Mouse (Mus musculus): ENCODE results near the gene Gm49395. TPM values are rescaled to one million over a fixed set of nuclear protein-coding genes. Genes with fewer than 3 reads are reported as not detected.

Gene Gm49395
- polyA plus RNA-seq, 1 experiment from 2014 or later = 2.7 TPM

DNA sequence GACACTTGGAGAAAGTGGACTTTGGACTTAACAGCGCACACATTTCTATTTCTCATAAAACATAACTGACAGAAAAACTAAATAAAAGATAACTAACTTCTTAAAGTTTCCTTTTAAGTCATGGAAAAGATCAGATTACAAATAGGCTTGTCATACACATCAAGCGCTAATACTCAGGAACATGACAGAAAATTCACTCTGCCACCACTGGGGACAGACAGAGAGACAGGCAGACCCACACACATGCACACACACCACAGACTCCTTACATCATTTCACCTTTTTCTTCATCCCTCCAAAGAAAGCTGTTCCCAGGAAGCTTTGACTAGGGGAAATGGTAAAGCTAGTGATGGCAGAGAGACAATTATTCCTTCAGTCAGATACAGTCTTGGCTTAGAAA lies 6.3 kb downstream of the Gm49395 start:
- H3K4me1 ChIP-seq = peaks cover 4% of the 10 kb centered on the region
- H3K36me3 ChIP-seq (replicated peaks) = no peaks in the 10 kb centered on the region
- no peak overlapping the region for H3K27ac ChIP-seq
- H3K9me3 ChIP-seq = no peaks in the 10 kb centered on the region
- H3K4me3 ChIP-seq = no peak overlapping the region
- WGBS = 90% methylated on average over 2 of the region's 2 CpGs
- peaks cover 12% of the 10 kb centered on the region; the same call in 1 of the 2 replicates for H3K27me3 ChIP-seq (replicated peaks)
- no peak for ATAC-seq (replicated peaks)
- H3K9ac ChIP-seq = no peak overlapping the region
- no peak overlapping the region for H3K4me2 ChIP-seq

DNA sequence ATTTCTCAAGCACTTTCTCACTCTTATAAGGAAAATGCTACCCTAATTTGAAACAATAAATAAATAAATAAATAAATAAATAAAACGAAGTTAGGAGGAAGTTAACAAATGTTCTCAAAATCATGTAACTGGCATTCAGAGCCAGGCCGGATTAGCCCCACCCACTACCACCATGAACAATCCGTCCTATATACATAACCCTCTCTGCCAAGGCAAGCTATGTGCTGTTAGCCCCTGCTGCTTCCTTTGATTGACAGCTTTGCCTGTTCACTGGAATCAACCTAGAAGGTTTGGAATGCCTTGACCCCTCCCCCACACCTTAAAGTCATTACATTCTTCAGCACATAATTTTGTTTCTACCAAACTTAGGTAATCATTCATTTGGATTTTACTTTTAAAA lies 10.2 kb downstream of the Gm49395 start:
- no peak overlapping the region for H3K27ac ChIP-seq
- H3K4me3 ChIP-seq = no peak overlapping the region
- WGBS = 69% methylated on average over 3 of the region's 3 CpGs
- no peak overlapping the region for H3K4me2 ChIP-seq
- H3K9ac ChIP-seq = no peak overlapping the region
- peaks cover 9% of the 10 kb centered on the region for H3K36me3 ChIP-seq (replicated peaks)
- no peak for ATAC-seq (replicated peaks)
- no peaks in the 10 kb centered on the region for H3K9me3 ChIP-seq
- peaks cover 18% of the 10 kb centered on the region for H3K4me1 ChIP-seq
- H3K27me3 ChIP-seq (replicated peaks) = 0 out of 2 replicates have a peak, but pooled peaks cover 2% of the 10 kb centered on the region

DNA sequence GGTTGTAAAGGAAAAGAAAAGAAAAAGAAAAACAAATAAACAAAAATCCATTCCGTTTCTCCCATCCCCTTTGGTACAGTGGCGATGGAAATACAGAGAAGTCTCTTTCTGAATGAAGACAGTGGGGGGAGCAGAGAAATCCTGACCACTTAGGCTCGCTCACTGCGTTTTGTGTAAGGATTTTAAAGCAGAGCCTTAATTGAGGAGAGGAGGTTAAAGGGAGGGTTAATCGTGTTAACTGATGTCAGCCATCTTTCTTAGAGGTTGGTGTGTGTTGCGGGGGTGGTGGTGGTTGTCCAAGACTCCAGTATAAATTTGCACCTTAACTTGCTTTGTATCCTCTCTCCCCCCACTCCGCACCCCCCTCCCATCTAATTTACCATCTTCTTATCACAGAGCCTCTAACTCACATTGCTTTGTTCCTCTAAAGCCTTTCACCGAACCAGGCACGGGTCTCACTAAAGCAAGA lies 10.7 kb downstream of the Gm49395 start:
- Histone ChIP-seq H3K36me3 (replicated peaks) (peaks cover 9% of the 10 kb centered on the region), H3K4me3 (peak overlapping the region; percentile 63), H3K9me3 (no peaks in the 10 kb centered on the region), H3K27ac (no peak overlapping the region), H3K4me2 (peak overlapping the region; percentile 91), H3K9ac (peak overlapping the region; percentile 29; the same call in 1 of the 2 replicates), H3K27me3 (replicated peaks) (0 out of 2 replicates have a peak, but pooled peaks cover 2% of the 10 kb centered on the region), H3K4me1 (peaks cover 18% of the 10 kb centered on the region)
- ATAC-seq (replicated peaks) = no peak
- WGBS = 52% methylated on average over 9 of the region's 9 CpGs

DNA sequence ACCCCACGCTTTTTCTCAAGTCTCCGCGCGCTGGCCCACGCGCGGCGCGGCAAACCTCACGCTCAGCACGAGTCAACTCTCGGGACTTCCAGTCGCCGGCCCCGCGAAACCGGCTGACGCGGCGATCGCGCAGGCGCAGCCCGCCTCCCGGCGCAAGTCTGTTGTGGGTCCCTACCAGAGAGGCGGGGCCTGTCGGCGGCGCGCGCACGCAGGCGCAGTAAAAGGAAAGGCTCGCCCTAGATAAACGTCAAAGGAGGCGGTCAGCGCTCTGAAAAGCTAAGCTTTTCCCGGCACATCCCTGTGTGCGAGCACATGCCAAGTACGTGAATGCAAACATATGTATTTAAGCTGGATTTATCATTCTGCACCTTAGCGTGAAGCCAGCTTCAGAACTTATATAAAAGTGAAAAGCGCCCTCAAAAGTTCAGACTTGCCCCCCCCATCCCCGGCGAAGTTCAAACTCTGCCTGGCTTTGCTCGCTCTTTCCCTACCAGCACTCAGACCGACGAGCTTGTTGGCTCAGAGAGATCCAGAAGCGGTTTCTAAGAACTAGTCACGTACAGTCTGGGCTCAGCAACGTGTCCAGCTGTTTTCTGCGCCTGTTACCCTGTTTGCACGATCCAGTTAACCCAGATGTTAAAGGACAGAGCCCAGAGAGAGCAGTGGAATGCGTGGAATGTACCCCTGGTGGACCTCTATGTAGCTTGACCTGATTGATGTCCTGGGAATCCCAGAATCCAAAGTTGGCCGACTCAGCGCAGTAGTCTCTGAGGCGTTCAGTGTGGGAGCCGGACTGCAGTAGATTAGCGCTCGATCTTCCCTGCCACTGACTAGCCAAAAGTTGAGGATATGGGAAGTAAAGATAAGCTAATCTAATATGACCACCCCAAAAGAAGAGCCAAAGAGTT lies 11.4 kb downstream of the Gm49395 start, which contains the start of gene Pelo:
TSS of gene Pelo (minus strand) at position 118 of the 908 bp plus-strand sequence.
- 0 out of 2 replicates have a peak, but pooled peaks cover 2% of the 10 kb centered on the region for H3K27me3 ChIP-seq (replicated peaks)
- peak within 1 kb of the TSS; percentile 91 for H3K4me2 ChIP-seq
- peaks cover 9% of the 10 kb centered on the region for H3K36me3 ChIP-seq (replicated peaks)
- peak within 1 kb of the TSS; percentile 59; the same call in 1 of the 2 replicates for H3K27ac ChIP-seq
- peaks cover 18% of the 10 kb centered on the region for H3K4me1 ChIP-seq
- peak within 1 kb of the TSS; percentile 78 for H3K9ac ChIP-seq
- ATAC-seq (replicated peaks) = peak; percentile 98
- no peaks in the 10 kb centered on the region for H3K9me3 ChIP-seq
- peak within 1 kb of the TSS; percentile 63 for H3K4me3 ChIP-seq
- WGBS = under 1% methylated on average over 60 of the region's 60 CpGs

DNA sequence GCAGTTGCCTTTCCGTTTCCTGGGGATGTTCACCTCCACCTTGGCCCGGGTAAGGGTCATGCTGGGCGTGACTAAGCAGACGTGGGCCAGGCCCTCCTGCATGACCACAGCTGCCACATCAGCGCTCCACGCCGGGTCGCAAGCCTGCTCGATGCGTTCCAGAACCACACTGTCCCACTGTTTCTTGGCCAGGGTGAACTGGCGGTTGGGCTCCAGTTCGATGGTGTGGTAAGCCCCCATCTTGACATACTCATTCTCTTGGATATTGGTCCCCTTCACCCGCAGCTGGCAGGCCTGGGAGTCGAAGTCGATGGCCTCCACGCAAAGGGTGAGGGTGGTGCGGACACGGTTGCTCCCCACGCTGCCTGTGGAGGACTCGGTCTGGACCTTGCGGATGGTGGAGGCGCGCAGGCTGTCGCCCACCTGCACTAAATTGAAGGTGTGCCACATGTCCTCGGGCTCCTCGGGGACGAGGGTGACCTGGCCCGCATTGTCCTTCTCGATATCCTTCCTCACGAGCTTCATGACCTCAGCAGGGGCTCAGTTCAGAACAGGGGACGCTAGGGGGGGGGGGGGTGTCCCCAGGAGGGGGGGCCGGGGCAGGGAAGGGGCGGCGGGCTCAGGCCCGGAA lies 12.2 kb downstream of the Gm49395 start:
- Histone ChIP-seq H3K27me3 (replicated peaks) (0 out of 2 replicates have a peak, but pooled peaks cover 2% of the 10 kb centered on the region), H3K36me3 (replicated peaks) (peaks cover 9% of the 10 kb centered on the region), H3K9ac (peak overlapping the region; percentile 78), H3K9me3 (no peaks in the 10 kb centered on the region), H3K27ac (peak overlapping the region; percentile 59; the same call in 1 of the 2 replicates), H3K4me1 (peaks cover 18% of the 10 kb centered on the region), H3K4me3 (peak overlapping the region; percentile 63), H3K4me2 (peak overlapping the region; percentile 91)
- ATAC-seq (replicated peaks) = peak; percentile 86
- 10% methylated on average over 30 of the region's 35 CpGs for WGBS

DNA sequence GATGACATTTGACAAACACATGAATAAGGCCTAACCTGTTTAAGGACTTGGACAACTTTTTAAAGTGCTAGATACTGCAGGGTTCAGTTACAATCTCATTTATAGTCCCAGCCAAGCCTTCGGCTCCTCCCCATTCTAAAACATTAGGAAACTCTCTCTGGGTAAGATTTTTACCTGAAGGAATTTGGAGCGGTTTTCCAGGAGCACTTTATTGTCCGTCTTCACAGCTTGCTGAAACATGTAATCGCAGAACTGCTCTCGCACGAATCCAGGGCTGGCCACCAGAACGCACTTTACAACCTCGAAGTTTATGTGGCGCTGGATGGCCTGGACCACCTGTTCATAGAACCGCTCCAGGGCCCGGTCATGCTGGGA lies 12.7 kb downstream of the Gm49395 start:
- no peak for ATAC-seq (replicated peaks)
- Histone ChIP-seq H3K27me3 (replicated peaks) (0 out of 2 replicates have a peak, but pooled peaks cover 2% of the 10 kb centered on the region), H3K4me1 (peaks cover 18% of the 10 kb centered on the region), H3K9me3 (no peaks in the 10 kb centered on the region), H3K4me3 (peak overlapping the region; percentile 63), H3K4me2 (peak overlapping the region; percentile 91), H3K9ac (peak overlapping the region; percentile 78), H3K27ac (no peak overlapping the region), H3K36me3 (replicated peaks) (peaks cover 9% of the 10 kb centered on the region)
- WGBS = 74% methylated on average over 11 of the region's 11 CpGs

DNA sequence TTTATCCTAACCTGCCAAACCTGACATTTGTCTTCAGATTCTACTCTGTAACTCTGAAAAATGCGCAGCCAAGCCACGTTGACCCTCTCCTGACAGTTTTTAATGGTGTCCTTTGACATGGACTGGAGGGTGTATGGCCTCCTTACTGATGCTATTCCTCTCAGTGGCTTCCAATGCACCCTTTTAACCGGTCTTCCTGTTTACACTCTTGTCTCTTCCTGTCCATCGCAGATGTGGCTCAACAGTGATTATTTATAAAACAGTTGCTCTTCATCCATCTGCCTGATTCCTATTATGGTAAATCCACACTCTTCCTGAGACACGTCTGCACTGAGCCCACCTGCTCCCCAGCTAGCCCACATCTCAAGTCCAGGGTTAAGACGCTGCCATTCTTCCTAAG lies 15.7 kb downstream of the Gm49395 start:
- no peaks in the 10 kb centered on the region for H3K27me3 ChIP-seq (replicated peaks)
- no peak overlapping the region for H3K4me2 ChIP-seq
- H3K36me3 ChIP-seq (replicated peaks) = peaks cover 9% of the 10 kb centered on the region
- H3K4me3 ChIP-seq = no peak overlapping the region
- 92% methylated on average over 6 of the region's 6 CpGs for WGBS
- ATAC-seq (replicated peaks) = no peak
- peaks cover 18% of the 10 kb centered on the region for H3K4me1 ChIP-seq
- no peak overlapping the region for H3K27ac ChIP-seq
- no peak overlapping the region for H3K9ac ChIP-seq
- no peaks in the 10 kb centered on the region for H3K9me3 ChIP-seq

DNA sequence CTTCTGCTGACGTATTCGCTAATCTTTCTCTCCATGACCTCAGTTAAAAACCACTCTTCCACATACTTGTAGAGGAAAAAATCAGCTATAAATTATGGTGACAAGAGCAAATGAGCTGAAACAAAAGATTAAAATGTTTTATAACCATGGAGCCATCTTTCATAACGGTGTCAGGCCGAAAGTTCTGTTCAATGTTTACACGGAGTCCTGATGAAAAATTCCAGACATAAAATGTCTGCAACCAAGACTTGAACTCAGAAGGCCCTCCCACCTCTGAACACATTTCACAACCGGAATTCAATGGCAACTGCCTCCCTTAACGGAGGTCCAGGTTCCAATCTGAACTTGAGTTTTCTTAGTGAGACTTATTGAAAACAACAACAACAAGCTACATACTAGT lies 19.4 kb downstream of the Gm49395 start:
- Histone ChIP-seq H3K27ac (no peak overlapping the region), H3K36me3 (replicated peaks) (0 out of 2 replicates have a peak, but pooled peaks cover 3% of the 10 kb centered on the region), H3K9ac (no peak overlapping the region), H3K27me3 (replicated peaks) (no peaks in the 10 kb centered on the region), H3K4me3 (no peak overlapping the region), H3K4me1 (no peaks in the 10 kb centered on the region), H3K4me2 (no peak overlapping the region), H3K9me3 (no peaks in the 10 kb centered on the region)
- 94% methylated on average over 7 of the region's 7 CpGs for WGBS
- ATAC-seq (replicated peaks) = no peak

DNA sequence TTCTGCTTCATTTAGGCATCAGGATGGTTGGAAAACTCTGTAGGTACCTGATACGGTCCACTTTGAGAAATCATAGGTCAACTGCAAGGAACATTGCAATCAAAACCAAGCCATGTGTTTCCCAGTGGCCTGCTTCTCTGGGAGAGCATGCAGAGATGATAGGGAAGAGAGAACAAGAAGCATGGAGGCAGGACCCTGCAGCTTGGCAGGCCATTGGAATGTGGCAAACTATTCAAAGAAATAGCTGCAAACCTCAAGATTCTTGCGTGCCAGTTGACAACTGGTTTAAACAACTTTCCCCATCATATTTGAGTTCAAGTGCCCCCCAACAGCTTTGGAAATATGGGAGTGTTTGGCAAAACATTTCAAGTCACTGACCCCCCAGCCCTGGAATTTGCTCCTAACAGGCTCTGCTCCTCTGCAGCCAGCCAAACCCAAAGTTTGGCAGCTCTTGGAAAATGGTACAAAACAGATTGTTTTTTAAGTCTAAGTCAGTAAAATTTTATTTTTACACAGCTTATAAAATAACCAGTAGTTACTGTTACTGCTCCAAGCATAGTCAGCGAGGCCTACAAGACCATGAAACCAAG lies 21.6 kb downstream of the Gm49395 start:
- 91% methylated on average over 3 of the region's 3 CpGs for WGBS
- Histone ChIP-seq H3K4me1 (no peaks in the 10 kb centered on the region), H3K27ac (no peak overlapping the region), H3K36me3 (replicated peaks) (no peaks in the 10 kb centered on the region), H3K9me3 (no peaks in the 10 kb centered on the region), H3K9ac (no peak overlapping the region), H3K4me2 (no peak overlapping the region), H3K4me3 (no peak overlapping the region), H3K27me3 (replicated peaks) (no peaks in the 10 kb centered on the region)
- ATAC-seq (replicated peaks) = no peak

DNA sequence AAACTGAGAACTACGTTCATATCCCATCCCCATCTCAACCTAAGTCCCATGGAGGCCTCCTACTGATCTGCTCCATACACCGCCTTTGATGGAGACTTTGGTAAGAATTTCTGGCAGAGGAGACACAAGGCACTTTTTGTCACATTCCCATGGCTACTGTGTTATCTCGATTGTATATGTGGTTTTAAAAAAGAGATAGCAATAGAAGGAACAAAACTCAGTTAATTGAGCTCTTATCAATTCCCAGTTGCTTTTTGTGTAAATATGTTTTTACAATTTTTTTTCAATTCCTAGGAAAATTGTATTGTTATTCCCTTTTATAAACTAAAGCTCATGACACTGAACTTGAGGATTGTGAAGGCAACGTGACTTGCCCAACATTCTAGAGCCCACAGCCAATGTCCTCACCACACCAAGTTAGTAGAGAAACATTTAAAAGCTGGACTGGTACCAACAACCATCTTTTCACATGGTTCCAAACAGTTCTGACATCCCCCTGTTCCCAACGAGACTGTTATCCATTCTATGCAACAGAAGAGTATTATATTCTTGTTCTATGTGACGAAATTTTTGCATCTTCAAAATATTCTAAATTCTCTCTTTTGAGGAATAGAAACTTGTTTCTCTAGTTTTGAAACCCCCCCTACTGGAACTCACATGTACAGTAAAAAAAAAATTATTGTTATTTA lies 22.6 kb downstream of the Gm49395 start:
- Histone ChIP-seq H3K27ac (no peak overlapping the region), H3K27me3 (replicated peaks) (no peaks in the 10 kb centered on the region), H3K36me3 (replicated peaks) (no peaks in the 10 kb centered on the region), H3K9ac (no peak overlapping the region), H3K9me3 (no peaks in the 10 kb centered on the region), H3K4me1 (no peaks in the 10 kb centered on the region), H3K4me3 (no peak overlapping the region), H3K4me2 (no peak overlapping the region)
- ATAC-seq (replicated peaks) = no peak
- WGBS = 86% methylated on average over 6 of the region's 6 CpGs

DNA sequence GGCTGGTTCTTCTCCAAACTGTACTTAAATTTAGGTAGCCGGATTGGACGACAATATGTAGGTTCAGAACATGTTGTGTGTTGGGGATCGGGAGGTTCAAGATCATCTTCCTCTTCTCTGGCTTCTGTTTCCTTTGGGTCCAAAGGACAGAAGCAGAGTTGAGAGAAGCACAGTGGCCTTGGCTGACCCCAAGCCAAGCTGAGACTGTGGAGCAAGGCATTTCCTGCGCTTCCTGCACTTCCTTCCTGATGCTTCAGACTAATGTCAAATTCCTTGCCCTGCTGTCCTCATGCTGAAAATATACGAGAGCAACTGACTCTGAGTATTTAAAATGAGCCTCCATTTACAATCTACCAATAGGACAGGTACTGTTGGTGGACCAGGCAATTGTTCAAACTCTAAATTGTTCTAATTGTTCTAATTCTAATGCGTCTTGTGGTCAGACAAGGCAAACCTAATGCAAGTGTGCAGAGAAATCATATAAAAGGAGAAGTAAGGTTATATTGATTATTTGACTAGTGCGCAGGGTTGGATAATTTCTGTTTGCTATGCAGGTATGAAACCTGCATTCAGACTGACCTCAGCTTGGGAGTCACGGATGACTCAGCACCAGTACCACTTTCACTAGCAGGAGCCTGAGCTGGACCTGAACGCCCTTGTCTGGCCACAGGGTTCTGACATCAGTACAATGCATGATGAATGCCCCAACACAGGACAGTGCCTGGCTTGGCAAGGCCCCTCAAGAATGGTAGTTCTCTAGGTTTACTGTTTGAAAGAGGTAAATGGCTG lies 24.2 kb downstream of the Gm49395 start:
- H3K4me3 ChIP-seq = no peak overlapping the region
- H3K4me1 ChIP-seq = no peaks in the 10 kb centered on the region
- ATAC-seq (replicated peaks) = no peak
- H3K27ac ChIP-seq = no peak overlapping the region
- H3K27me3 ChIP-seq (replicated peaks) = no peaks in the 10 kb centered on the region
- 86% methylated on average over 9 of the region's 9 CpGs for WGBS
- H3K36me3 ChIP-seq (replicated peaks) = no peaks in the 10 kb centered on the region
- H3K4me2 ChIP-seq = no peak overlapping the region
- H3K9ac ChIP-seq = no peak overlapping the region
- H3K9me3 ChIP-seq = no peaks in the 10 kb centered on the region
